Mouse (Mus musculus) lung, adult 10 weeks (tissue): ENCODE data around the gene Grin2c. TPM values are rescaled to one million over a fixed set of nuclear protein-coding genes. Genes with fewer than 3 reads are reported as not detected.

Source experiments
- polyA plus RNA-seq: library from polyadenylated mRNA; stranded (reverse); fragments of 350-450 nt; fragmentation: Illumina TruSeq; extraction: RNeasy Lipid Tissue Mini Kit (QIAGEN cat#74804); gene quantifications from one replicate; pipeline ENCODE4 v1.2.3, GENCODE M21; 2014; ENCODE audit warnings: low read depth, low replicate concordance; ENCODE audit not compliant: insufficient read depth

Gene Grin2c
- polyA plus RNA-seq = 0.39 TPM

DNA sequence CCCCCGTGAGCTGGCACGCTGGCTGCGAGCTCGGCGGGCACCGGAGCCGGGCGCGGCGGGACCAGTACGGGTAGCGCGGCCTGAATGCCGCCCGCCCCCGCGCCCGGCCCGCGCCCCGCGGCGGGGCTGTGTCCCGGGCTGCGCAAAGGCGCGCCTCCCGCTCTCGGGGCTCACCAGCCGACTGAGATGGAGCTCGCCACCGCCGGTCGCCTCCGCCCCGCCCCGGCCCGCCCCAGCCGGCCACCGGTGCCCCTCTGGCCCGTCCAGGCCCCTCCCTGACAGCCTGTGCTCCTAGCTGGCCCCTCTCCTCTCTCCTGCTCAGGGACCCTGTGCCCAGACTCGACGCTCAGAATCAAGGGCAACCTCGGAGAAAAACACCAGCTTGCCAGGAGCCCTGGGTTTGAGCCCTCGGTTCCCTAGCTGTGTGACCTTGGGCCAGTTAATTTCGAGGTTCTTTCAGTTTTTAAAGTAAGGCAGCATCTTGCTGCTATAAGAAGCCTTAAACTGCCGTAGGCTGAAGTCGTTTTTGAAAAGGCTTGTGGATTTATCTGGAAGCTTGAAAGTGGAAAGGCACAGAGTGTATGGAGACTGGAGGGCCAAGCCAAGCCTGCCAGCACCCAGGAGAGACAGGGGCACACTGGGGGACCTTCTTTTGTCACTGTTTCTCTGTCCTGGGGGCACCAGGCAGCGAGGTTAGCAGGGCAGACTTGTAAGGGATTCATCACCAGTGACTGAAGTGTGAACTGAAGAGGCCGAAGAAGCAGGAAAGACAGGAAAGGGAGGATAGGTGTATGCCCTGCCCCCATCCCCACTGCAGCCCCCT lies at the start of gene Grin2c:
Grin2c (minus strand) TSS at position 183 of the 823 bp plus-strand sequence.

DNA sequence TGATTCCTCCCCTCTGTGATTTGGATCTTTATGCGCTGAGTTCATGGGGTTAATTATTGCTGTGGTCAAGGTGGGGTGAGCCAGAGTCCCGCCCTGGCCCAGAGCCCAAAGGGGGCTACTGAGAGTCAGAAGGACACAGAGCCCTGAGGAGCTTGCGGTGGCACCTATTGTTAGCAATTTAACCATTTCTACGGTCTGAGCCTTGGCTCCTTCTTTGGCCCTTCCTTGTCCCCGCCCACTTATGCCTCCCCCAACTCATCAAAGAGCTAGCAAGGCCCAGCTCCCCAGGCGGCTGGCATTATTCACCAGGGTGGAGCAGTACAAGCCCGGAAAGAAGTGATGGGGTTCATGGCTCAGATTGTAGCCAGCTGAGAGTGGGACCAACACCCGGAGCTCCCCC lies 39.8 kb upstream of the Grin2c start, which contains the start of gene Otop2:
Otop2 (plus strand) TSS at position 301 of the 400 bp plus-strand sequence.

DNA sequence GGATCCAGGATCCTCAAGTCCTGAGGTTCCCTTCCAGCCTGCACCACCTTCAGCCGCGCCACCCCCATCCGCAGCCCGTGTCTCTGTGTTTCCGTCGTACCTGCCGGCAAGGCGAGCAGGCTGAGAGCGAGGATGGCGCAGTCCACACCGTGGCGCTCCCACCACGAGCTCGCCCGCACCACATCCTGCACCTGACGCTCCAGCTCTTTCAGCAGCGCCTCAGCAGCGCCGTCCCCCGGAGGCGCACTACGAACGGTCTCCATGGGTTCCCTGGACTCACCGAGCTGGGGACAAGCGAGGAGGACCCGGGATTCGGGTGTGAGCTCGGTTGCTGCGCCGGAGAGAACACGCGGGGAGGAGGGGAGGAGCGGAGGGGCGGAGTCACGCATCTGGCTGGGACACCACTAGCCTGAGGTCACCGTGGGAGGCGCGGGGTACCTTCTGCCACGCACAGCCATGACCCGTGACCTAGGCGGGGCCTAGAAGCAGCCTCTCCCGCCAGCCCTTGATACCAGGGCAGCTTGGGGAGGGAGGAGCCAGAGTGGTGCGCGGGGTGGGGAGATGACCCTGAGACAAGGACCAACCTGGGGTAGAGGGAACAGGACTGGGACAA lies 30.3 kb upstream of the Grin2c start, which contains the start of gene Fads6:
Fads6 (minus strand) TSS at position 450 of the 613 bp plus-strand sequence.

DNA sequence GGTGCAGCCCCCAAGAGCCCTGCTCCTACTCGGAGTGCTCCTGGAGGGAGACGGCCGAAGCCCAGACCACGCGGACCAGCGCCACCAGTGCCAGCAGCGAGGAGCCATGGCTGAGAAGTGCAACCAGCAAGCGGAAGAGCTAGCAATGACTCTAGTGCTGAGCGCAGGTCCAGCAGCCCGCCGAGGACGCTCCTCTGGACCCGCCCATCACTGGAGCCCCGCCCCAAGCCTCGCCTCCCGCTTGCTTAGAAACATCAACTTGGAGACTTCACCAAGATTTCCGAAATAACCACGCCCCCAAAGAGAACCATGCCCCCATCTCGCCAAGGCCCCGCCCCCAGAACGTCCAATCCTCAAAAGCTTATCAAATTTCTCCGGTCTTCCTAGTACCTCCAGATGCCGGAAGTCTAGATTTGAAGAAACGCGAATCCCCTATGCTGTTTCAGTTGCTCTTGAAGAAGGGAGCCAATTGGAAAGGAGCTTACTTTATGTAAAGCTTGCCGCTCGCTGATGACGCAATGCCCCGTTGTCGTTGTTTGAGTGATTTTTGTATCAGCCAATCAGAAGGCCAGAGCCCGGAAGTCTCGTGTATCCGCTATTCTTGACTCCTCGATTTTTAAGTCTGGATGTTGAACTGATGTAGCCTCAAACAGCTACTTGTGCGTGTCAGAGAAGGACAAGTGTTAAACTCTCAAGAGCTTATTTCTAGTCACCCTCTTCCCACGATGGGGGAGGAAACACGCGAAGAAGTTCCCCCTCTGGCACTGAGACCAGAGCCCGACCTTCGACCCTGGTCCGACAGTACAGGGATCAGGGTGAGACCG lies 9.9 kb upstream of the Grin2c start, which contains the start of gene Fdxr:
Fdxr (minus strand) TSS at position 271 of the 824 bp plus-strand sequence.

Other genes with a start within 250 kb of the Grin2c start
- not detected for gene Cd300ld4, start 240.2 kb downstream of the Grin2c start, polyA plus RNA-seq
- gene Cd300ld5, start 229.5 kb downstream of the Grin2c start, polyA plus RNA-seq = 0.79 TPM
- 2.4 TPM for gene Cd300ld3, start 218.8 kb downstream of the Grin2c start, polyA plus RNA-seq
- gene Cd300e, start 205.1 kb downstream of the Grin2c start, polyA plus RNA-seq = 1.3 TPM
- 1.1 TPM for gene Rab37, start 175.8 kb downstream of the Grin2c start, polyA plus RNA-seq
- 6.7 TPM for gene Cd300lf, start 133.3 kb downstream of the Grin2c start, polyA plus RNA-seq
- 44.9 TPM for gene Slc9a3r1, start 103.9 kb downstream of the Grin2c start, polyA plus RNA-seq
- gene Tmem104, start 79.8 kb downstream of the Grin2c start, polyA plus RNA-seq = 4.0 TPM
- gene Nat9, start 79.4 kb downstream of the Grin2c start, polyA plus RNA-seq = 33.1 TPM
- gene Fdxr, start 9.8 kb upstream of the Grin2c start, polyA plus RNA-seq = 6.9 TPM
- 0.99 TPM for gene Fads6, start 30.4 kb upstream of the Grin2c start, polyA plus RNA-seq
- not detected for gene Otop2, start 39.9 kb upstream of the Grin2c start, polyA plus RNA-seq
- gene Ush1g, start 54.8 kb upstream of the Grin2c start, polyA plus RNA-seq = not detected
- gene Otop3, start 67.5 kb upstream of the Grin2c start, polyA plus RNA-seq = not detected
- gene Hid1, start 100.5 kb upstream of the Grin2c start, polyA plus RNA-seq = 11.8 TPM
- gene Cdr2l, start 114.7 kb upstream of the Grin2c start, polyA plus RNA-seq = 7.4 TPM
- 89.2 TPM for gene Mrpl58, start 136.5 kb upstream of the Grin2c start, polyA plus RNA-seq
- 582 TPM for gene Atp5h, start 152.7 kb upstream of the Grin2c start, polyA plus RNA-seq
- 47.3 TPM for gene Kctd2, start 152.9 kb upstream of the Grin2c start, polyA plus RNA-seq
- gene Trim80, start 173.3 kb upstream of the Grin2c start, polyA plus RNA-seq = not detected
- gene Slc16a5, start 195.2 kb upstream of the Grin2c start, polyA plus RNA-seq = 0.43 TPM
- 5.3 TPM for gene Armc7, start 208.4 kb upstream of the Grin2c start, polyA plus RNA-seq
- gene Nt5c, start 224.6 kb upstream of the Grin2c start, polyA plus RNA-seq = 76.7 TPM
- gene Jpt1, start 247.1 kb upstream of the Grin2c start, polyA plus RNA-seq = 84.1 TPM